Mouse (Mus musculus): ENCODE results near the gene Nbea. TPM values are rescaled to one million over a fixed set of nuclear protein-coding genes. Genes with fewer than 3 reads are reported as not detected.

Gene Nbea
- total and polyA plus RNA-seq, 3 experiments = 0.04 to 0.27 TPM; not detected in 1

- no peak overlapping the region for H3K4me3 ChIP-seq (ENCODE audit: control insufficient read depth in 1 of 2, insufficient read depth in 1 of 2, low read depth in 2 of 2, low read length in 2 of 2)
- no peaks in the 10 kb centered on the region for H3K4me1 ChIP-seq (ENCODE audit: control insufficient read depth in 1 of 2, insufficient read depth in 2 of 2, low read length in 2 of 2)
- no peak overlapping the region for H3K9ac ChIP-seq (ENCODE audit: control insufficient read depth, low read depth, low read length, poor library complexity, severe bottlenecking)
- no peaks in the 10 kb centered on the region for H3K79me2 ChIP-seq (ENCODE audit: control insufficient read depth, insufficient read depth, low read length, poor library complexity)
- TF ChIP-seq MYB (IDR thresholded peaks at IDR 0.05; ENCODE audit: low read depth, low read length) (no peak), MEF2A (IDR thresholded peaks at IDR 0.05; ENCODE audit: extremely low read depth, insufficient replicate concordance, low read depth, low read length, poor library complexity, severe bottlenecking) (no peak), SMC3 (IDR thresholded peaks at IDR 0.05; ENCODE audit: low read depth, low read length) (no peak), BHLHE40 (IDR thresholded peaks at IDR 0.05; ENCODE audit: borderline replicate concordance, low read depth, low read length) (no peak), ZKSCAN1 (IDR thresholded peaks at IDR 0.05; ENCODE audit: low read depth, low read length) (no peak), TCF12 (IDR thresholded peaks at IDR 0.05; ENCODE audit: low read depth, low read length) (no peak), ZNF384 (IDR thresholded peaks at IDR 0.05; ENCODE audit: low read depth, low read length) (no peak), USF1 (IDR thresholded peaks at IDR 0.05; ENCODE audit: low read depth, low read length) (no peak), NRF1 (IDR thresholded peaks at IDR 0.05; ENCODE audit: insufficient read depth, low read depth, low read length, poor library complexity, severe bottlenecking) (no peak), ETS1 (IDR thresholded peaks at IDR 0.05; ENCODE audit: low read depth, low read length) (no peak), TAL1 (IDR thresholded peaks at IDR 0.05; ENCODE audit: low read length) (no peak), KAT2A (conservative IDR thresholded peaks at IDR 0.05; ENCODE audit: low read depth, low read length) (no peak), EP300 (IDR thresholded peaks at IDR 0.05; ENCODE audit: low read depth in 1 of 2, low read length in 2 of 2) (no peak), GABPA (IDR thresholded peaks at IDR 0.05; ENCODE audit: low read depth, low read length) (no peak), RAD21 (IDR thresholded peaks at IDR 0.05; ENCODE audit: low read depth, low read length) (no peak)
- H3K9me3 ChIP-seq (replicated peaks; ENCODE audit: insufficient read depth, low read length) = no peaks in the 10 kb centered on the region
- H3K36me3 ChIP-seq (ENCODE audit: control insufficient read depth in 1 of 2, insufficient read depth in 2 of 2, low read length in 2 of 2) = no peaks in the 10 kb centered on the region
- no peak for DNase-seq (ENCODE audit: low read depth, low spot score)
- H3K27me3 ChIP-seq (ENCODE audit: control insufficient read depth in 1 of 2, insufficient read depth in 2 of 2, low read length in 2 of 2) = no peaks in the 10 kb centered on the region
- H3K27ac ChIP-seq (ENCODE audit: control insufficient read depth, low read depth, low read length) = no peak overlapping the region
Measured at GRCm38 (mm10) chr3:55674185-55674584, 509.3 kb downstream of the Nbea start.

GRCm38 (mm10) chr3:55667048-55667447 lies 516.5 kb downstream of the Nbea start:
- TF ChIP-seq POLR2A (IDR thresholded peaks at IDR 0.05; ENCODE audit: control insufficient read depth in 1 of 2, insufficient read depth in 1 of 2, low read depth in 1 of 2, low read length in 2 of 2, poor library complexity in 1 of 2) (no peak), TBP (IDR thresholded peaks at IDR 0.05; ENCODE audit: low read depth, low read length) (no peak), USF1 (IDR thresholded peaks at IDR 0.05; ENCODE audit: low read depth, low read length) (no peak), MEF2A (IDR thresholded peaks at IDR 0.05; ENCODE audit: extremely low read depth, insufficient replicate concordance, low read depth, low read length, poor library complexity, severe bottlenecking) (no peak), POLR2AphosphoS2 (IDR thresholded peaks at IDR 0.05; ENCODE audit: low read length) (no peak), NELFE (IDR thresholded peaks at IDR 0.05; ENCODE audit: low read depth, low read length) (no peak), RAD21 (IDR thresholded peaks at IDR 0.05; ENCODE audit: low read depth, low read length) (no peak), ELF1 (IDR thresholded peaks at IDR 0.05; ENCODE audit: low read depth, low read length) (no peak), CHD1 (IDR thresholded peaks at IDR 0.05; ENCODE audit: low read depth, low read length) (no peak), KAT2A (conservative IDR thresholded peaks at IDR 0.05; ENCODE audit: low read depth, low read length) (no peak), MAZ (IDR thresholded peaks at IDR 0.05; ENCODE audit: low read depth, low read length) (no peak)
- Histone ChIP-seq H3K4me3 (ENCODE audit: control insufficient read depth in 1 of 2, insufficient read depth in 1 of 2, low read depth in 2 of 2, low read length in 2 of 2) (no peak overlapping the region), H3K4me1 (ENCODE audit: control insufficient read depth in 1 of 2, insufficient read depth in 2 of 2, low read length in 2 of 2) (no peaks in the 10 kb centered on the region), H3K79me2 (ENCODE audit: control insufficient read depth, insufficient read depth, low read length, poor library complexity) (no peaks in the 10 kb centered on the region), H3K27ac (ENCODE audit: control insufficient read depth, low read depth, low read length) (no peak overlapping the region), H3K36me3 (ENCODE audit: control insufficient read depth in 1 of 2, insufficient read depth in 2 of 2, low read length in 2 of 2) (no peaks in the 10 kb centered on the region), H3K9ac (ENCODE audit: control insufficient read depth, low read depth, low read length, poor library complexity, severe bottlenecking) (no peak overlapping the region), H3K9me3 (replicated peaks; ENCODE audit: insufficient read depth, low read length) (no peaks in the 10 kb centered on the region), H3K27me3 (ENCODE audit: control insufficient read depth in 1 of 2, insufficient read depth in 2 of 2, low read length in 2 of 2) (no peaks in the 10 kb centered on the region)
- DNase-seq (ENCODE audit: low read depth, low spot score) = no peak
